In genomic region chr3:52573806-52574205, GRCm38 (mm10) we compare ENCODE assay signal across 20 mouse cellular contexts.
DNase-seq lines count a peak whose midpoint lies in the region; ATAC-seq and TF ChIP-seq lines count a peak whose summit lies in the region.
"Had no signal": no experiment of that assay in that cellular context is flagged by ENCODE, and none has a peak within 500 bp of the region (broad histone marks: within the 10 kb centered on the region; RNA-seq: fewer than 3 reads in every experiment).

No protein-coding gene starts in this region.

- no peaks in the 10 kb centered on the region for H3K27me3 ChIP-seq in liver, postnatal 0 days (ENCODE audit: insufficient read depth, low read length)
- no peaks in the 10 kb centered on the region for H3K27me3 ChIP-seq in intestine, embryonic 15.5 days (replicated peaks)
- H3K27me3 ChIP-seq: embryonic facial prominence, embryonic 12.5 days; heart, embryonic 13.5 days; hindbrain, embryonic 12.5 days; midbrain, embryonic 15.5 days had no signal

- 70% methylated on average over 6 of the region's 6 CpGs for WGBS in liver, postnatal 0 days (ENCODE audit: insufficient replicate concordance)
- WGBS in intestine, embryonic 15.5 days, result 75% methylated on average over 6 of the region's 6 CpGs

- no peak for TF ChIP-seq EP300 in liver, postnatal 0 days (IDR thresholded peaks at IDR 0.05; ENCODE audit: low read depth)

- H3K4me3 ChIP-seq in liver, postnatal 0 days (ENCODE audit: low read depth, low read length), result no peak overlapping the region
- H3K4me3 ChIP-seq in intestine, embryonic 15.5 days (replicated peaks), result no peak overlapping the region
- H3K4me3 ChIP-seq: embryonic facial prominence, embryonic 12.5 days; forebrain, embryonic 10.5 days; heart, embryonic 13.5 days; hindbrain, embryonic 12.5 days; limb, embryonic 10.5 days; midbrain, embryonic 15.5 days had no signal

- TF ChIP-seq CTCF in liver, postnatal 0 days (IDR thresholded peaks at IDR 0.05; ENCODE audit: low read depth), result no peak

- H3K4me1 ChIP-seq in liver, postnatal 0 days (ENCODE audit: insufficient read depth), result peaks cover 8% of the 10 kb centered on the region
- no peaks in the 10 kb centered on the region for H3K4me1 ChIP-seq in intestine, embryonic 15.5 days (replicated peaks)
- H3K4me1 ChIP-seq: embryonic facial prominence, embryonic 12.5 days; forebrain, embryonic 10.5 days; hindbrain, embryonic 12.5 days; limb, embryonic 10.5 days; midbrain, embryonic 15.5 days had no signal

- no peak overlapping the region for H3K9ac ChIP-seq in liver, postnatal 0 days (replicated peaks)
- no peak overlapping the region for H3K9ac ChIP-seq in intestine, embryonic 15.5 days
- H3K9ac ChIP-seq: embryonic facial prominence, embryonic 12.5 days; heart, embryonic 13.5 days; hindbrain, embryonic 12.5 days; liver, embryonic 14.5 days; midbrain, embryonic 15.5 days had no signal

- no peaks in the 10 kb centered on the region for H3K9me3 ChIP-seq in liver, postnatal 0 days (ENCODE audit: low read length)
- no peaks in the 10 kb centered on the region for H3K9me3 ChIP-seq in intestine, embryonic 15.5 days
- H3K9me3 ChIP-seq: embryonic facial prominence, embryonic 12.5 days; forebrain, embryonic 10.5 days; heart, embryonic 13.5 days; hindbrain, embryonic 12.5 days; limb, embryonic 10.5 days; midbrain, embryonic 15.5 days had no signal

- H3K36me3 ChIP-seq in liver, postnatal 0 days (replicated peaks; ENCODE audit: insufficient read depth, low read length), result no peaks in the 10 kb centered on the region
- no peaks in the 10 kb centered on the region for H3K36me3 ChIP-seq in intestine, embryonic 15.5 days
- H3K36me3 ChIP-seq: embryonic facial prominence, embryonic 12.5 days; forebrain, embryonic 10.5 days; heart, embryonic 13.5 days; hindbrain, embryonic 12.5 days; limb, embryonic 10.5 days; midbrain, embryonic 15.5 days had no signal

- H3K4me2 ChIP-seq in liver, postnatal 0 days (ENCODE audit: low read depth, low read length), result no peak overlapping the region
- H3K4me2 ChIP-seq in intestine, embryonic 15.5 days (replicated peaks), result no peak overlapping the region
- H3K4me2 ChIP-seq: embryonic facial prominence, embryonic 12.5 days; heart, embryonic 13.5 days; hindbrain, embryonic 12.5 days; midbrain, embryonic 15.5 days had no signal

- intact Hi-C loops in left cerebral cortex, postnatal 4 days (cut with DNase I), result no loop called here

- ATAC-seq in liver, postnatal 0 days, result no peak
- ATAC-seq in intestine, embryonic 15.5 days, result no peak
- ATAC-seq: midbrain, embryonic 15.5 days had no signal

- no peak overlapping the region for H3K27ac ChIP-seq in liver, postnatal 0 days (ENCODE audit: low read depth)
- H3K27ac ChIP-seq in intestine, embryonic 15.5 days, result no peak overlapping the region
- H3K27ac ChIP-seq: embryonic facial prominence, embryonic 12.5 days; forebrain, embryonic 10.5 days; heart, embryonic 13.5 days; hindbrain, embryonic 12.5 days; limb, embryonic 10.5 days; liver, embryonic 14.5 days; macrophage; stomach, postnatal 0 days had no signal

- DNase-seq in left cerebral cortex, adult 11 months (ENCODE audit: low spot score), result peak; percentile 31
- no peak for DNase-seq in left cerebral cortex, postnatal 4 days
- DNase-seq in frontal cortex, postnatal 10 days (ENCODE audit: low spot score in 2 of 2), result peak; percentile 37 to 63
- peak; percentile 15 to 72 for DNase-seq in left cerebral cortex, adult 8-10 months (ENCODE audit: low spot score in 2 of 2)
- peak; percentile 50 to 67 for DNase-seq in right cerebral cortex, postnatal 36 days (ENCODE audit: low spot score in 2 of 2)
- DNase-seq in MN1 (ENCODE audit: low spot score), result no peak
- DNase-seq in liver, postnatal 0 days, result no peak
- DNase-seq: cerebellum, postnatal 25 days; gastrocnemius, postnatal 10 days; kidney, adult 8-10 months had no signal

Comparison
In these comparisons a context has a peak if more than half of its experiments do, and no peak if none do; other contexts are left out.
1. DNase-seq: peak in left cerebral cortex, adult 11 months (single experiment), frontal cortex, postnatal 10 days (2 of 2), left cerebral cortex, adult 8-10 months (2 of 2) and right cerebral cortex, postnatal 36 days (2 of 2); none in left cerebral cortex, postnatal 4 days (single experiment), MN1 (single experiment) and liver, postnatal 0 days (single experiment).